Mouse (Mus musculus): ENCODE results near the gene Dync1li1. TPM values are rescaled to one million over a fixed set of nuclear protein-coding genes. Genes with fewer than 3 reads are reported as not detected.
"Not testable (repeated sequence)": the region's sequence is repeated elsewhere in the genome, so short reads cannot be mapped to it uniquely, and the experiment has no call there.

Gene Dync1li1
- total RNA-seq (2021) = 10 to 100 TPM; 45.7 to 49.6 TPM
- long read RNA-seq, experiment 1, transcript Dync1li1-201 (13 exons, 2,601 nt) = major isoform, 18 of 21 reads
- long read RNA-seq, experiment 1, partial matches to known transcripts = 2 of 21 reads
- long read RNA-seq, experiment 1, other reads (novel, unspliced or antisense) = 1 of 21 reads
- long read RNA-seq, experiment 2, transcript Dync1li1-201 (13 exons, 2,601 nt) = major isoform, 66 of 84 reads
- long read RNA-seq, experiment 2, partial matches to known transcripts = 3 of 84 reads
- long read RNA-seq, experiment 2, other reads (novel, unspliced or antisense) = 15 of 84 reads

GRCm38 (mm10) chr9:114688252-114688952 is at the start of gene Dync1li1:
Dync1li1 (plus strand) TSS chr9:114688790.
- peak; percentile 95 to 97 for DNase-seq (ENCODE audit: low spot score in 2 of 2)

DNA sequence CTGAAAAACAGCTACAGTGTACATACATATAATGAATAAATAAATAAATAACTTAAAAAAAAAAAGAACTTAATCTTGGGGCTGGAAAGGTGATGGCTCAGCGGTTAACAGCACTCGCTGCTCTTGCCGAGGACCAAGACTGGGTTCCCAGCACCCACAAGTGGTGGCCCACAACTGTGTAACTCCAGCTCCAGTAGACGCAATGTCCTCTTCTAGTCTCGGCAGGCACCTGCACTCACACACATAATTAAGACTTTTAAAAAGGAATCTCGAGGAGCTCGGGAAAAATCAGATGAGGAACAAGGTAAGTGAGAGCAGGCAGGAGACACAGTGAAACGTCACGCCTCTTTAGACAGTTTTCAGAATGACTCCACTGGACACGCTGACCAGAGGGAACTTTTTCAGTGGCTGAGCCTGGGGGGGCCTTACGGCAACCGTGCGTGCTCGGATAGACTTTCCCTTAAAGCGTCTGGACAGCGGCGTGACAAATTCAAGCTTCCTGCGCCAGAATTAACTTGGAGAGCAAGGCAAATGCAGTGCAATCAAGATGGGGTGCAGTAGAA is 49.3 kb upstream of the Dync1li1 start:
- no peak for DNase-seq (ENCODE audit: low spot score in 2 of 2)

DNA sequence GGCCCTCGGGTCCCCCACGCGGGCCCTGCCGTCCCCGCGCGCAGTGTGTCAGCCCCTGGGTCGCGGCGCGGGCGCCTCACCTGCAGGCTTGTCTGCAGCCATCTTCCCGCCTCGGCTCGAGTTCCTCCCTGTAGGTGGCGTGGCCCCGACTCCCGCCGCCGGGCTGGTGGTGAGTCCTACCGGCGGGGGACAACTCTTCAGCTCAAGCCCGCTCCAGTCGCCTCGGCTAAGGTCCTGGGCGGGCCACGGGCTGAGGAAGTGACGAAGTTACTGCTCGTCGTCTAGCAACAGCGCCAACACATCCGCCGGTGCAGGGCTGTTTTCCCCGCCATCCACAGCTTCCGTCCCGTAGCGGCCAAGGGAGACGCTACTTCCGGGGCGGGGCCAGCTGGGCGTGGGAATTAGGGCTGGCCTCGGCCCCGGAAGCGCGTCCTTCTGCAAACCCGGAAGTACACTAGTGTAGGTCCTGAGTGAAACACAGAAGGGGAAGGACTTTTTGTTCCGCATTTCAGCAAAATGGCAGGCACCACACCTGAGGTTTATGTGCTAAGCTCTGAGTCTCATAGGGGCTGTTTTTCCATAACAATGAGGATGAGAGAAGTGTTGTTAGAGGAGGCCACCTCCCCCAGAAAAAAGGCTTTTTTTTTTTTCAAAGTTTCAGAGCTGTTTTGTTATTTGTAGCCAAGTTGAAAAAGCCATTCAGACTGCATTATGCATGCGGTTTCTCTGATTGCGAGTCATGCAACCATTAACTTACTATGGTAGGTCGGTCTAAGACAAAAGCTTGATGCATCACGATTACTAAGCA is 48.5 kb upstream of the Dync1li1 start, which contains the start of gene Cnot10:
Gene Cnot10 (minus strand): TSS at position 346 of the 808 bp plus-strand sequence.
- peak; percentile 92 to 97 for DNase-seq (ENCODE audit: low spot score in 2 of 2)

DNA sequence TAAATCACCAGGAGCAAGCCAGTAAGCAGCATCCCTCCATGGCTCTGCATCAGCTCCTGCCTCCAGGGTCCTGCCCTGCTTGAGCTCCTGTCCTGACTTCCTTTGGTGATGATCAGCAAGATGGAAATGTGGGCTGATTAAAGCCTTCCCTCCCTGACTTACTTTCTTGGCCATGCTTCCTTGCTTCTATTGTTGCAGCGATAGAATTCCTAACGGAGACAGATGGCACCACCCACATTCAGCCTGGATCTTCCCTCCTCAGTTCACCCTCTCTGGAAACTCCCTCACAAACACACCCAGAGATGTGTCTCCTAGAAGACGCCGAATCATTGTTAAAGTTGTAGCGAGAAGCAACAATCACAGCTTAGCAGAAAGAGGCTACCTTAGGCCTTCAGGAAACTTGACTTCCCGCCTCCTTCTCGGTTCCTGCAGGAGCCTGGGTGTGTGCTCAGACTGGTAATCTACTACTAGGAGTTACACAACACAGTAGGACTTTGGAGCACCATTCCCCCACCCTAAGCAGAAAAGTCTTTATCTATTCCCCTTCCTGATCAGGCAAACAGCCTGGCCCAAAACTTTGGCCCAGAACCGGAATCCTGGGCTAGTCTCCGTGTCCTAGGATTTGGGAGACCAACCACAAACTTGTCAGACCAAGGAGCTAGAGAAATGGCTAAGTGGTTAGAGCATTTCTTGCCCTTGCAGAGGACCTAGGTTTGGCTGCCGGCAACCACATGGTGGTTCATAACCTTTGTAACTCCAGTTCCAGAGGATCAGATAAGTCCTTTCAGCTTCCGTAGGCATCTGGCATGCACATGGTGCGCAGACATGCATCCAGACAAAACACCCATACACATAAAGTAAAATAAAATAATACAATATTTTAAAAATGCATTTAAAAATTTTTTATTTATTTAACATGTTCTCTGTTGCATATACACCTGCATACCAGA is 41.8 kb upstream of the Dync1li1 start:
- DNase-seq (ENCODE audit: low spot score in 2 of 2) = no peak

GRCm38 (mm10) chr9:114647506-114648432 is 40.8 kb upstream of the Dync1li1 start:
- DNase-seq (ENCODE audit: low spot score in 2 of 2) = no peak

DNA sequence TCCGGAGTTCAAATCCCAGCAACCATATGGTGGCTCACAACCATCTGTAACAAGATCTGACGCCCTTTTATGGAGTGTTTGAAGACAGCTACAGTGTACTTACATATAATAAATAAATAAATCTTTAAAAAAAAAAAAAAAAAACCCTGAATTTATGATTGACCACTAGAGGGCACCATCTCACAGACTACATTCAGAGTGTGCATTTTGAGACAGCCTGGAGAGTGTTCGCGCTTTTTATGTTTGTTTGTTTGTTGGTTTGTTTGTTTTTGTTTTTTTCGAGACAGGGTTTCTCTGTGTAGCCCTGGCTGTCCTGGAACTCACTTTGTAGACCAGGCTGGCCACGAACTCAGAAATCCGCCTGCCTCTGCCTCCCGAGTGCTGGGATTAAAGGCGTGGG is 40.1 kb upstream of the Dync1li1 start:
- not testable (repeated sequence) for DNase-seq (ENCODE audit: low spot score in 2 of 2)

- no peak for DNase-seq (ENCODE audit: low spot score in 2 of 2)
These were observed 39.2 kb upstream of the Dync1li1 start for GRCm38 (mm10) chr9:114649371-114649770.

DNA sequence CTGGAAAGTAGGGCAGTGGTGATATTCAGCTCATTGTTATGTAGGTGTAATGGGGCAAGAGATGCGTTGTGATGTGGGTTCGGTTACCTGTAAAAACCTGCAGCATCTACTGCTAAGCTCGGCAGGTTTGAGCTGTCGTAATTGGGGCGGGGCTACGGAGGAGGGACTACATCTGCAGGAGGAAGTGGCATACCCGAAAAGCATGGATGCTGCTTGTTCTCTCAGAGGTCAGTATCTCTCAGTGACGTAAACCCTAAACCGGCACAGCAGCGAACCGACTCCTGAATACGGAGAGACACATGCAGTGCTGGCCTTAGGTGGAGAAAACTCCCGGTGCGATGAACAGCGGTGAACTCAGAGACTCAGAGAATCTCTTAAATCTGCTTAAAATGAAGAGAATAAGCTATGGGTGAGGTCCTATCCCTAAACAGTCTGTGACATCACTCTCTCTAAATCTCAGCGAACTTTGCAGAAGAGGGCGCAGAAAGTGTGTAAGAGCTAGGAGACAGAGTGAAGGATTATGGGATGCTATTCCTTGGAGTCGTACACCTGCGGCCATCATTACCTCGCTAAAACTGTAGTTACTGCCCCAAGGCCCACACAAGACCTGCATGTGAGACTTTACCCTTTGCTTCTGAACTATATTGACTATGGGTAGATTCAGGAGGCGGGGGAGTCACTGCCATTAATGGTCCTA is 37.5 kb upstream of the Dync1li1 start:
- no peak for DNase-seq (ENCODE audit: low spot score in 2 of 2)

DNA sequence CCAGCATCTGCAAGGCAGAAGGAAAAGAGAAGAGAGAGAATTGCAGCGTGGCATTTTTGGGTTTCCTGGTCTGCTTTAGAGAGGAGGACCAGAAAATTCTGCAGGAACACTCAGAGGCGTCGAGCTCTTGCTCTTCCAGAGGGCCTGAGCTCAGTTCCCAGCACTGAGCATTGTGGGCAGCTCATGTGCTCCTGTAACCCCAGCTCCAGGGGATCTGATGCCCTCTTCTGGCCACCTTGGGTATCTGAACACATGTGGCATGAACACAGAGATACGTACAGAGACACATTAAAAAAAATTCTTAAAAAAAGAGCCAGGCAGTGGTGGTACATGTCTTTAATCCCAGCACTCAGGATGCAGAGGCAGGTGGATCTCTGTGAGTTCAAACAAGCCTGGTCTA is 33.2 kb upstream of the Dync1li1 start:
- no peak for DNase-seq (ENCODE audit: low spot score in 2 of 2)

DNA sequence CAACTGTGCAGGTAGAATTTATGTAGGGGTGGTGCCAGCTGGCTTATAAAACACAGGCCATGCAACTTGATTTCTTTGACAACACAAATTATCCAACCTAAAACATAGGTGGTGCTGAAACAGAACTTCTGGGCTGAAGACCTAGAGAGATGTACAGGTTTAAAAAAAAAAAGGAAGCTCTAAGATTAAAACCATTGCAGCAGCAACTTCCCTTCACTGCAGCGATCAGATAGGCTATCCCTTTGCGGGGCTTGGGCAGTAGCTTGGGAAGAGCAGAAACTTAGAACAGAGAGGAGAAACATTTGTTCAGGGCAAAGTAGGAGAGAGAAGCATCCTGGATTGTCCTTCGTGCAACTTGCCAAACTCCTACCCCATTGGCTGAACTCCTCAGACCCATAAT is 31.9 kb upstream of the Dync1li1 start:
- DNase-seq (ENCODE audit: low spot score in 2 of 2) = no peak

DNA sequence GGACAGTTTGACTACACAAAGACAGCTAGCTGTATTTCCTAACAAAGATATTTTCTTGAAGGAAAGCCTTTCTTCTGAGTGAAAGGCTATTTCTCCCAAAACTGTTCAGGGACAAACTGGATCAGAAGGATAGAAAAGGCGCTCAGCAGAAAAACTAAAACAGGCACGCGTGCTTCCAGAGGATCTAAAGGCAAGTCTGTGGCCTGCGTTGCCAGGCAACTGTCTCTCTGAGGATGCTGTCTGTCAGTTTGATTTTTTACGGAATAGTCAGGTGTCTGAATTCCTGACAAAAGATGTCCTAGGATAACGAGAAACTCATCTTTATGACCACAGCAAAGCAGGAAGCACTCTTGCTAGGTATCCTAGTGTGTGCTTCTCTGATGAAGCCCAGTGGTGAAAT is 28.1 kb upstream of the Dync1li1 start:
- no peak for DNase-seq (ENCODE audit: low spot score in 2 of 2)

- no peak for DNase-seq (ENCODE audit: low spot score in 2 of 2)
These were observed 27.6 kb upstream of the Dync1li1 start for GRCm38 (mm10) chr9:114660983-114661382.

GRCm38 (mm10) chr9:114661991-114662390 is 26.6 kb upstream of the Dync1li1 start:
- no peak for DNase-seq (ENCODE audit: low spot score in 2 of 2)

GRCm38 (mm10) chr9:114663782-114664181 is 24.8 kb upstream of the Dync1li1 start:
- DNase-seq (ENCODE audit: low spot score in 2 of 2) = no peak

- no peak for DNase-seq (ENCODE audit: low spot score in 2 of 2)
These were observed 21.7 kb upstream of the Dync1li1 start for GRCm38 (mm10) chr9:114666858-114667257.

GRCm38 (mm10) chr9:114668047-114668446 is 20.5 kb upstream of the Dync1li1 start:
- no peak for DNase-seq (ENCODE audit: low spot score in 2 of 2)

GRCm38 (mm10) chr9:114669011-114669410 is 19.6 kb upstream of the Dync1li1 start:
- DNase-seq (ENCODE audit: low spot score in 2 of 2) = no peak

DNA sequence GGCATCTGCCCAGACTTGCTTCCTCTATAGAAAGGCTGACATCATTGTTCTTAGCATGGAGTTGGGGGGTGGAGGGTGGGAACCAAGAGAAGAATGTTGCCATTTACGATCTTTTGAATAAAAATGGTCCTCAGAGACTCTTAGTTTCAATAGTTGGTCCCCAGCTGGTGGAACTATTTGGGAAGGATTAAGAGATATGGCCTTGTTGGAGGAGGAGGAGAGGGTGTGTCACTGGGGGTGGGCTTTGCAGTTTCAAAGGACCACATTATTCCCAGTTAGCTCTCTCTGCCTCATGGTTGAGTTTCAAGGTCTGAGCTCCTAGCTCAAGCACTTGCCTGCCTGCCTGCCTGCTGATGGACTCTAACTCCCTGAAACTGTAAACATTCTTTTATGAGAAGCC is 16.6 kb upstream of the Dync1li1 start:
- no peak for DNase-seq (ENCODE audit: low spot score in 2 of 2)

Data from adrenal gland, postnatal 4 days (tissue).